Mouse (Mus musculus): Measurements from ENCODE around the gene Slfn5.

GRCm38 (mm10) chr11:82954631-82955030 lies 3.5 kb downstream of the Slfn5 start:
- TF ChIP-seq TAL1 (IDR thresholded peaks at IDR 0.05; ENCODE audit: low read length): no peak
- TF ChIP-seq GATA1 (IDR thresholded peaks at IDR 0.05; ENCODE audit: low read length): no peak
